In the genomic region with DNA sequence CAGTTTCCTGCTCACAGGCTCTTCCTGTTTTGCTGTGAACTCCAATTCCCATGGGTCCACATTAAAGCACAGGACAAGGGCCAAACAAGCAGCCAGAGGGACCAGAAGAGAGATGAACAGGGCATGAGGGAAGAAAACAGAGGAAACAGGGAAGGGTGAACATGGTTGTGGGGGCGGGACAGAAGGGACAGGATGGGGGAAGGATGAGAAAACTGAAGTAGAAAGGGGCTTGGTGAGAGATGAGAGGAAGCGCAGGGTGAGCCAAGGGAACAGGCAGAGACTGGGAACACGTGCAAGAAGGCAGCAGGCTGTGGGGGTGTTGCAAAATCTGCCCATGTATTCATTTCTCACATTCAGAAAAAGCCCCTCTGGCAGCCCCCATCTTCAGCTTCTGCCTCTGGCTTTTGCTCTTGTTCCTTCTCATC, we compare ENCODE assay signal across 13 mouse cellular contexts. TPM values are rescaled to one million over a fixed set of nuclear protein-coding genes. Genes with fewer than 3 reads are reported as not detected.
DNase-seq lines count a peak whose midpoint lies in the region; TF ChIP-seq lines count a peak whose summit lies in the region.
"Had no signal": no experiment of that assay in that cellular context is flagged by ENCODE, and none has a peak within 500 bp of the region (broad histone marks: within the 10 kb centered on the region; RNA-seq: fewer than 3 reads in every experiment).

No protein-coding gene starts in this region.

- no peak for TF ChIP-seq CTCF in lung, adult 2 months (IDR thresholded peaks at IDR 0.05; ENCODE audit: insufficient read depth, low read length)

- peaks cover 5% of the 10 kb centered on the region; the same call in 1 of the 2 replicates for H3K4me1 ChIP-seq in lung, adult 2 months (ENCODE audit: control insufficient read depth, insufficient read depth, low read length)

- WGBS in lung, adult 2 months: 39% methylated on average over 3 of the region's 3 CpGs

- DNase-seq in adrenal gland, postnatal 14 days: peak; percentile 27
- DNase-seq in adrenal gland, postnatal 25 days: no peak
- peak; percentile 46 to 48 for DNase-seq in lung, adult 18-20 months
- no peak for DNase-seq in lung, adult 2 months
- peak; percentile 34 to 53 for DNase-seq in kidney, postnatal 4 days
- DNase-seq in right cerebral cortex, postnatal 10 days (ENCODE audit: low spot score in 2 of 2): peak; percentile 69 to 82
- no peak for DNase-seq in cerebellum, postnatal 10 days
- DNase-seq in cerebellum, adult 8-10 months: no peak
- DNase-seq: thymus, postnatal 25 days had no signal

- H3K4me3 ChIP-seq in lung, adult 2 months (replicated peaks; ENCODE audit: extremely low read depth, low read depth, low read length): no peak overlapping the region
- H3K4me3 ChIP-seq: embryonic facial prominence, embryonic 12.5 days; hindbrain, embryonic 12.5 days; liver, embryonic 12.5 days had no signal

- TF ChIP-seq POLR2A in lung, adult 2 months (IDR thresholded peaks at IDR 0.05; ENCODE audit: borderline replicate concordance, extremely low read depth, low read depth, low read length): no peak; the same call in 1 of the 2 replicates

RNA-seq across cellular contexts. Expression of a gene that starts 6.0 kb away (rescaled TPM):
- 41.7 and 45.0 TPM in 2 replicates for total RNA-seq in adrenal gland, postnatal 14 days (2021)
- total RNA-seq in adrenal gland, postnatal 25 days (2021): 16.7 and 22.7 TPM in 2 replicates
- 97.4 and 102 TPM in 2 replicates for polyA plus RNA-seq in lung, adult 2 months (2012; rRNA removed)

RNA-seq across cellular contexts. Expression of a gene that starts 6.1 kb away (rescaled TPM):
- total RNA-seq in adrenal gland, postnatal 14 days (2021): 34.4 and 39.4 TPM in 2 replicates
- 34.0 and 41.8 TPM in 2 replicates for total RNA-seq in adrenal gland, postnatal 25 days (2021)
- 20.7 and 25.0 TPM in 2 replicates for polyA plus RNA-seq in lung, adult 2 months (2012; rRNA removed)

RNA-seq across cellular contexts. Expression of a gene that starts 13.0 kb away (rescaled TPM):
- total RNA-seq in adrenal gland, postnatal 14 days (2021): 18.8 and 26.1 TPM in 2 replicates
- 21.0 and 22.9 TPM in 2 replicates for total RNA-seq in adrenal gland, postnatal 25 days (2021)
- 21.7 and 31.3 TPM in 2 replicates for polyA plus RNA-seq in lung, adult 2 months (2012; rRNA removed)

RNA-seq across cellular contexts. Expression of a gene that starts 40.2 kb away (rescaled TPM):
- total RNA-seq in adrenal gland, postnatal 14 days (2021): 10.0 and 12.1 TPM in 2 replicates
- 10.4 and 13.2 TPM in 2 replicates for total RNA-seq in adrenal gland, postnatal 25 days (2021)
- 11.8 and 13.9 TPM in 2 replicates for polyA plus RNA-seq in lung, adult 2 months (2012; rRNA removed)

RNA-seq across cellular contexts. Expression of a gene that starts 59.2 kb away (rescaled TPM):
- 55.2 and 61.7 TPM in 2 replicates for total RNA-seq in adrenal gland, postnatal 14 days (2021)
- total RNA-seq in adrenal gland, postnatal 25 days (2021): 134 and 152 TPM in 2 replicates
- polyA plus RNA-seq in lung, adult 2 months (2012; rRNA removed): 27.7 and 55.1 TPM in 2 replicates
- total RNA-seq: neutrophil, adult 5-6 weeks had no signal

Comparison
In these comparisons a context has a peak if more than half of its experiments do, and no peak if none do; other contexts are left out.
1. DNase-seq: peak in adrenal gland, postnatal 14 days (single experiment), lung, adult 18-20 months (2 of 2), kidney, postnatal 4 days (2 of 2) and right cerebral cortex, postnatal 10 days (2 of 2); none in adrenal gland, postnatal 25 days (single experiment), lung, adult 2 months (single experiment), cerebellum, postnatal 10 days (0 of 2) and cerebellum, adult 8-10 months (single experiment).